Mouse (Mus musculus) midbrain, embryonic 11.5 days (tissue): Measurements from ENCODE around the gene Epb41l3. TPM values are rescaled to one million over a fixed set of nuclear protein-coding genes. Genes with fewer than 3 reads are reported as not detected.
A peak's percentile ranks its signal among the peaks of the same experiment; 100 is the strongest.

Experiments used
- ATAC-seq: fragments of 200-750 bp; cut with Nextera tagmentation; 2 replicates; pipeline ENCODE4 v1.8.0; 2017; ENCODE audit warnings: moderate TSS enrichment, moderate library complexity; ENCODE audit not compliant: low FRiP score
- DNase-seq: peaks from one replicate; pipeline ENCODE4 v3.0.0; 2015; ENCODE audit warnings: low spot score; ENCODE audit errors: missing footprints
- H3K27ac ChIP-seq: fragments of 300-500 bp; sonication (generic); 2 replicates; pipeline ENCODE4 v1.5.1; 2014; ENCODE audit warnings: low read depth, low read length
- H3K27me3 ChIP-seq: fragments of 300-500 bp; sonication (generic); 2 replicates; pipeline ENCODE4 v1.6.1; 2014; ENCODE audit warnings: mild to moderate bottlenecking, low read length, moderate library complexity, mixed read lengths; ENCODE audit not compliant: control insufficient read depth, insufficient read depth
- H3K36me3 ChIP-seq: fragments of 300-500 bp; sonication (generic); 2 replicates; pipeline ENCODE4 v1.6.1; 2014; ENCODE audit warnings: mild to moderate bottlenecking, low read length, moderate library complexity, mixed read lengths; ENCODE audit not compliant: control insufficient read depth, insufficient read depth
- H3K4me1 ChIP-seq: fragments of 300-500 bp; sonication (generic); 2 replicates; pipeline ENCODE4 v1.6.1; 2014; ENCODE audit warnings: low read length; ENCODE audit not compliant: control insufficient read depth, insufficient read depth
- H3K4me2 ChIP-seq: fragments of 300-500 bp; sonication (generic); 2 replicates; pipeline ENCODE4 v1.6.1; 2014; ENCODE audit warnings: mild to moderate bottlenecking, moderate library complexity
- H3K4me3 ChIP-seq: fragments of 300-500 bp; sonication (generic); 2 replicates; pipeline ENCODE4 v1.5.1; 2014; ENCODE audit warnings: low read depth, low read length
- H3K9ac ChIP-seq: fragments of 300-500 bp; sonication (generic); 2 replicates; pipeline ENCODE4 v1.6.1; 2014; ENCODE audit warnings: low read length
- H3K9me3 ChIP-seq: fragments of 300-500 bp; sonication (generic); 2 replicates; pipeline ENCODE4 v1.6.1; 2016; ENCODE audit warnings: low read length; ENCODE audit not compliant: control insufficient read depth
- WGBS: fragments of 180-500 bp; shearing (Covaris S2); extraction: QIAGEN DNeasy Blood & Tissue Kit; methylation state at CpG from one replicate; pipeline ENCODE4 v1.1.7; 2014; 5-methylcytosine and 5-hydroxymethylcytosine counted together
- polyA plus RNA-seq: library from polyadenylated mRNA; unstranded; fragments of >200 nt; fragmentation: Nextera tagmentation; extraction: Ambion mirVana; gene quantifications from 2 replicates; pipeline ENCODE4 v1.2.1, GENCODE M21; 2014

Epb41l3 gene
- polyA plus RNA-seq, 1 experiment from 2014 or later: 66.1 TPM

GRCm38 (mm10) chr17:69211065-69211464 lies 135.6 kb downstream of the Epb41l3 start:
- Histone ChIP-seq H3K4me1 (peaks cover 4% of the 10 kb centered on the region), H3K4me3 (no peak overlapping the region), H3K4me2 (no peak overlapping the region), H3K9me3 (no peaks in the 10 kb centered on the region), H3K9ac (no peak overlapping the region), H3K27ac (no peak overlapping the region), H3K27me3 (no peaks in the 10 kb centered on the region), H3K36me3 (no peaks in the 10 kb centered on the region)
- no peak for ATAC-seq
- no peak for DNase-seq

DNA sequence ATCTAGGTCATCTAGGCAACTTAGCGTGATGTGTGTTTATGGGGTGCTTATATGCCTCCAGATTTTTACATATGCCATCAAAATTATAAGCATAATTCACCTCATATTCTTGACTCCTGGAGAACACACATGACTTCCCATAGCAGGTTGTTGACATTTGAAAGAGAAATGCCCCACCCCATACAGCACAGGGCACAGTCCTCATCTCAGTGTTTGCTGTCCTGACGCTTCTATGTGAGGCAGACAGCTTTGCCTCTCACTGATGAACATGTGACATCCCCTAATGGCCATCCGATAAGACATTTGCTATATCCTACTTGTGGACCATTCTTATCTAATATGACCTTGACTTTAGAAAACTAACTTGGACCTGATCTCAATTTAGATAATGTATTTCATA lies 140.6 kb downstream of the Epb41l3 start:
- no peak overlapping the region for H3K4me2 ChIP-seq
- H3K36me3 ChIP-seq: no peaks in the 10 kb centered on the region
- H3K27me3 ChIP-seq: no peaks in the 10 kb centered on the region
- H3K9me3 ChIP-seq: no peaks in the 10 kb centered on the region
- DNase-seq (no peak), ATAC-seq (no peak)
- H3K9ac ChIP-seq: no peak overlapping the region
- H3K4me3 ChIP-seq: no peak overlapping the region
- WGBS: 91% methylated on average over 3 of the region's 3 CpGs
- H3K27ac ChIP-seq: no peak overlapping the region
- H3K4me1 ChIP-seq: no peaks in the 10 kb centered on the region

DNA sequence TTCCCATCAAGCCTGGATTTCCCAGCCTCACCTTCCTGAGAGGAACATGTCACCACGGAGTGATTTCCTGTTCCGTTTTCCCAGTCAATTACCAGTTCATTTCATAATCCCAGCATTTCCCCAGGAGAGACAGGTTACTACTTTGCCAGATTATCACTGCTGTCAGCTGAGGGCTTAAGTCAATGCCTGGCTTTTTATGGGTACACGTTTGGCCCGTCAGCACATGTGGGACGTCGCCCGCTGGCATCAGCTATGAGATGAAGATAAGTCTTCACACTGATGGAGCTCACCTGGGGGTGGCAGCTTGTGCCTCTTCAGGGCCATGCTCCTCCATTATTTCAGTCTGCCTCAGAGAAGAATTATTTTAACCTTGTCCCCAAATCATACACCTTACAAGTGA lies 145.4 kb downstream of the Epb41l3 start:
- no peak for ATAC-seq
- Histone ChIP-seq H3K9ac (no peak overlapping the region), H3K9me3 (no peaks in the 10 kb centered on the region), H3K27me3 (no peaks in the 10 kb centered on the region), H3K4me1 (no peaks in the 10 kb centered on the region), H3K4me2 (no peak overlapping the region), H3K36me3 (no peaks in the 10 kb centered on the region), H3K4me3 (no peak overlapping the region), H3K27ac (no peak overlapping the region)
- WGBS: 82% methylated on average over 7 of the region's 7 CpGs
- DNase-seq: no peak

- Histone ChIP-seq H3K27me3 (no peaks in the 10 kb centered on the region), H3K4me3 (no peak overlapping the region), H3K4me1 (no peaks in the 10 kb centered on the region), H3K27ac (no peak overlapping the region), H3K9ac (no peak overlapping the region), H3K9me3 (no peaks in the 10 kb centered on the region), H3K4me2 (no peak overlapping the region), H3K36me3 (no peaks in the 10 kb centered on the region)
- WGBS: 85% methylated on average over 6 of the region's 6 CpGs
- no peak for DNase-seq
- no peak for ATAC-seq
Measured at GRCm38 (mm10) chr17:69221377-69221776, 145.9 kb downstream of the Epb41l3 start.

GRCm38 (mm10) chr17:69221966-69222692 lies 146.6 kb downstream of the Epb41l3 start:
- H3K27ac ChIP-seq: no peak overlapping the region
- H3K4me2 ChIP-seq: no peak overlapping the region
- no peak overlapping the region for H3K9ac ChIP-seq
- no peak for DNase-seq
- H3K4me1 ChIP-seq: peaks cover under 1% of the 10 kb centered on the region; the same call in 1 of the 2 replicates
- 46% methylated on average over 10 of the region's 10 CpGs for WGBS
- ATAC-seq: no peak
- no peaks in the 10 kb centered on the region for H3K9me3 ChIP-seq
- H3K4me3 ChIP-seq: no peak overlapping the region
- H3K27me3 ChIP-seq: no peaks in the 10 kb centered on the region
- no peaks in the 10 kb centered on the region for H3K36me3 ChIP-seq

- ATAC-seq (no peak), DNase-seq (peak; percentile 70)
- Histone ChIP-seq H3K4me1 (peaks cover 6% of the 10 kb centered on the region; the same call in 1 of the 2 replicates), H3K4me2 (no peak overlapping the region), H3K27me3 (no peaks in the 10 kb centered on the region), H3K4me3 (no peak overlapping the region), H3K36me3 (no peaks in the 10 kb centered on the region), H3K9me3 (no peaks in the 10 kb centered on the region), H3K27ac (no peak overlapping the region), H3K9ac (no peak overlapping the region)
- WGBS: 91% methylated on average over 7 of the region's 7 CpGs
Measured at GRCm38 (mm10) chr17:69225996-69226395, 150.5 kb downstream of the Epb41l3 start.

DNA sequence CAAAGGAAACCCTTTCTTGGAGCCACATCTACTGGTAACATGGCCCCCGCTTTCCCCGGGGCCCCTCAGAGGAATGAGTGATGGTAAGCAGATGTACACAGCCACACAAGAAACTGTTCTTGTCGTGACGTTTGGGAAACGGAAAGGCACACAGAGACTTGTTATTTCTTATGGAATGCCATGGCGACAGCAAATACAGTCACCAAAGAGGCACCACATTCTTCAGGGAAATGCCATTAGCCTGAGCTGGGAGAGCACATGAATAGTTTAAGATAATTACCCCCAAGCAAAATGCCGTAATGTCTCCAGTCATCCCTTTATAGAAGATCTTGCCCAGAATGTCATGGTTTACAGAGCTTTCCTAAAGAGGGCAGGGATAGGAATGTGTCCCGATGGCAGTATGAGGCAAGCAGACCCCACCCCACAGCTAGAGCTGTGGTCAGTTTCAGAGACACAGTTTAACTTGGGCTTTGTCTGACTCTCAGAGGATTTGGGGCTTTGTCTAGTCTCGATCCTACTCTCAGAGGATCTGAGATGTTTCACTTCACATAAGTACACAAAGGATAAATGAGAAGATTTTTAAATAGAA lies 152.0 kb downstream of the Epb41l3 start:
- Histone ChIP-seq H3K36me3 (no peaks in the 10 kb centered on the region), H3K9ac (no peak overlapping the region), H3K4me3 (no peak overlapping the region), H3K4me1 (peaks cover 6% of the 10 kb centered on the region; the same call in 1 of the 2 replicates), H3K27me3 (no peaks in the 10 kb centered on the region), H3K9me3 (no peaks in the 10 kb centered on the region), H3K4me2 (no peak overlapping the region), H3K27ac (no peak overlapping the region)
- 69% methylated on average over 9 of the region's 9 CpGs for WGBS
- ATAC-seq: no peak
- peak; percentile 44 for DNase-seq

DNA sequence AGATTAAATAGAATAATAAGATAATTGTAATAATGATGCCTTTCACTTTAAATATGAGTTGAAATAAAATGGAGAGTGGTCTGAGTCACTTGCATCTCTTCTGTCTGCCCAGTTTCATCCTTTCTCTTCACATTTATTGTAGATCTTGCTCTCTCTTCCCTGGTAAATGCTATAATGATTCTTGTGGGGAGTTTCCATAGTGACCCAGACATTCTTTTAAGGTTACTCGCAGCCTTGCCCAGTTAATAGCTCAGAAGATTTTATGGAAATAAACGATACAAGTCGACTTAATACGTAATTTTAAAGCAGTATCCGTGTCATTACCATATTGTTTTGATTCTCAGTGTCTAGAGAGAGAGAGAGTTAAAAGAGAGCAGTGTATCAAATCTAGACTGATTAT lies 154.0 kb downstream of the Epb41l3 start:
- H3K9ac ChIP-seq: no peak overlapping the region
- peaks cover 6% of the 10 kb centered on the region; the same call in 1 of the 2 replicates for H3K4me1 ChIP-seq
- H3K4me3 ChIP-seq: no peak overlapping the region
- WGBS: 83% methylated on average over 5 of the region's 5 CpGs
- no peak overlapping the region for H3K4me2 ChIP-seq
- DNase-seq (peak; percentile 70), ATAC-seq (no peak)
- no peak overlapping the region for H3K27ac ChIP-seq
- H3K36me3 ChIP-seq: no peaks in the 10 kb centered on the region
- no peaks in the 10 kb centered on the region for H3K27me3 ChIP-seq
- H3K9me3 ChIP-seq: no peaks in the 10 kb centered on the region

- Histone ChIP-seq H3K9me3 (no peaks in the 10 kb centered on the region), H3K4me2 (no peak overlapping the region), H3K36me3 (no peaks in the 10 kb centered on the region), H3K9ac (no peak overlapping the region), H3K4me3 (no peak overlapping the region), H3K4me1 (peaks cover 6% of the 10 kb centered on the region; the same call in 1 of the 2 replicates), H3K27me3 (no peaks in the 10 kb centered on the region), H3K27ac (no peak overlapping the region)
- WGBS: 56% methylated on average over 6 of the region's 6 CpGs
- no peak for ATAC-seq
- DNase-seq: peak; percentile 79
Measured at GRCm38 (mm10) chr17:69230131-69230621, 154.7 kb downstream of the Epb41l3 start.
